Mouse (Mus musculus) thymus, adult 2 months (tissue): ENCODE measurements at regions not wholly inside any gene's neighbourhood (a gene's known extent, or its start where the extent isn't known, plus 50 kb on each side); places are given as distances from the start of the nearest gene placed in this dataset.

Experiments used
- DNase-seq: peaks from one replicate; pipeline ENCODE4 v3.0.0; 2021
- H3K27ac ChIP-seq: fragments of 200-500 bp; 2 replicates; pipeline ENCODE4 v1.5.1; 2012; ENCODE audit warnings: low read length, control low read depth; ENCODE audit not compliant: control insufficient read depth, insufficient read depth
- H3K27me3 ChIP-seq: fragments of 200-500 bp; 2 replicates; pipeline ENCODE4 v1.6.1; 2012; ENCODE audit warnings: mild to moderate bottlenecking, low read length, moderate library complexity, mixed read lengths; ENCODE audit not compliant: control insufficient read depth, insufficient read depth
- H3K36me3 ChIP-seq: fragments of 200-500 bp; 2 replicates; pipeline ENCODE4 v1.6.1; 2012; ENCODE audit warnings: mild to moderate bottlenecking, low read length, moderate library complexity; ENCODE audit not compliant: control insufficient read depth, insufficient read depth
- H3K4me1 ChIP-seq: fragments of 200-500 bp; replicated peaks from 2 replicates; pipeline ENCODE4 v1.6.1; 2012; ENCODE audit warnings: low read length; ENCODE audit not compliant: control insufficient read depth, insufficient read depth
- H3K4me3 ChIP-seq: fragments of 200-500 bp; 2 replicates; pipeline ENCODE4 v1.5.1; 2012; ENCODE audit warnings: mild to moderate bottlenecking, low read length, control low read depth, moderate library complexity; ENCODE audit not compliant: control insufficient read depth, insufficient read depth
- CTCF ChIP-seq: fragments of 200-500 bp; IDR thresholded peaks from 2 replicates; pipeline ENCODE4 v1.5.1; 2012; ENCODE audit warnings: mild to moderate bottlenecking, control low read depth, low read length, moderate library complexity, borderline replicate concordance; ENCODE audit not compliant: control insufficient read depth, poor library complexity, insufficient read depth; ENCODE audit errors: extremely low read depth
- POLR2A ChIP-seq: fragments of 200-500 bp; IDR thresholded peaks from 2 replicates; pipeline ENCODE4 v1.6.1; 2012; ENCODE audit warnings: mild to moderate bottlenecking, low read length, control low read depth, moderate library complexity; ENCODE audit not compliant: control insufficient read depth, poor library complexity, insufficient read depth; ENCODE audit errors: extremely low read depth
- WGBS: fragments of 180-500 bp; shearing (Covaris S2); methylation state at CpG from one replicate; pipeline ENCODE4 v1.1.7; 2018; 5-methylcytosine and 5-hydroxymethylcytosine counted together

DNA sequence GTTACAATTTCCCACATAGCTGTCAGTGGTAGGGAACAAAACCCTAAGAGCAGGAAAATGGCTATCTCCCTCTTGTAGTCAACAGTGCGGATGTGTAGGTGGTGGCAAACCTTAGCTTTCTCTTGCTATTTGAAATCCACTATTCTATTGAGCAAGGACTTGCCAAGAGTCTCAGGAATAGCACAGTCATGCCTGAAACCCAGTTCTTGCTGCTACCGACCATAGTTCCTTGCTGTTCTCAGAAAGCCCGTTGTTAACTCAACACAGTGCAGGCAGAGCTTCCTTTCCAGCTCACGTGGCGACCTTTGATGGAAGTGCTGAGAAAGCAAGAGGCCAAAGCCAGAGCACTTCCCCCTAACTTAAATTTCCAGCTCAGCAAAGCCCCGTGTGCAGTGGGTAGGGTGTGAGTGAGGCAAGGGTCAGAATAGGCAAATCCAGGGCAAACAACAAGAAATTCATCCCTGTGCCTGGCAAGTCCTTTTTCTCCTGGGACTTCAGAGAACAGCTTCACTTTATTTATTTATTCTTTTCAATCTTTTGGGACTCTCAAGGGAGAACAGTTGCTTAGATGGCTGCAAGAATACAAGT, 131.9 kb downstream of the Snx18 start:
- Histone ChIP-seq H3K4me3 (no peak overlapping the region), H3K27me3 (no peaks in the 10 kb centered on the region), H3K36me3 (no peaks in the 10 kb centered on the region), H3K27ac (no peak overlapping the region), H3K4me1 (no peaks in the 10 kb centered on the region)
- no peak for TF ChIP-seq CTCF
- no peak for TF ChIP-seq POLR2A
- WGBS = 27% methylated on average over 6 of the region's 6 CpGs
- DNase-seq = no peak

DNA sequence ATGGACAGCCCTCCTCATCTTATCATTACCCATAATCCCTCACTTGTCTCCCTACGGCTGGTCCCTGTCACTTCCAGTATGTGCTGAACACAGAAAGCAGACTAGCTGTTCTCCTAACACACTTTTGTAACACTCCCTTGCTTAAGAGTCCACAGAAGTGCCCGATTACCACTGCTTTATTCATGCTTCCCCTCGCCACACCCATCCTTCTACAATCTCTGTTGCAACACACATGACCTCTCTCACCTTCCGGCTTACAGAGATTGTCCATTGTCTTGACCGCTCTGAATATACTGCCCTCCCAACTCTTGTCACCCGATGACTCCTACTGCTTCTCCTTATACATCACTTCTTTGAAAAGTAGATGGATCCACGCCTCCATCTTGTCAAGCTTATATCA, 132.9 kb downstream of the Snx18 start:
- DNase-seq = no peak
- TF ChIP-seq POLR2A (no peak), CTCF (no peak)
- 94% methylated on average over 7 of the region's 7 CpGs for WGBS
- H3K4me3 ChIP-seq = no peak overlapping the region
- no peaks in the 10 kb centered on the region for H3K4me1 ChIP-seq
- H3K27ac ChIP-seq = no peak overlapping the region
- H3K27me3 ChIP-seq = no peaks in the 10 kb centered on the region
- H3K36me3 ChIP-seq = no peaks in the 10 kb centered on the region

DNA sequence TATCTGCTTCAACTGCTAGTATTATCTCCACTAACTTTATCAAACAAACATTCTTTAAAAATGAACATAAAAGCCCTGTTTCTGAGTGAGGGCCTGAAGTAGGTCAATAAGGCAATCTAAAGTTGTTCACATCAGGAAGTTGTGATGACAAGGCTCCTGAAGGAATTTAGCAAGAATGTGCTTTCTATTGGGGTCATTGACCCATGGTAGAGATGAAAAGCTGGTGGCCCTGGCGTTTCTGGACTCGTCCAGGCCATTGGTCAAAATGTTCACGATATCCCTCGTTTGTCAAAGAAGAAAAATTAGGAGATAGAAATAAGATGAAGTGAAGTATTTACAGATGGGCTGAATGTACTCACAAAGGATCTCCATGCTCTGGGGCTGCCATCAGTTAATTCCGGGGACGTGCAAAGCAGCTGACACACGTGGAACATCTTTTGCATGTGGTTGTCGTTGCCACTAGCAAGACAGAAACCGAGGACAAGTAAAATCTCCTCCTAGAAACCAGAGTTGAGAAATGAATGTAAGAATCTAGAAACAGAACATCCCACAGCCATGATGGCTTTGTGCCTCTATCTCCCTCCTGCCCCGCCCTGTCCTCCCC, 134.1 kb downstream of the Snx18 start:
- no peak for TF ChIP-seq POLR2A
- TF ChIP-seq CTCF = no peak
- no peak overlapping the region for H3K27ac ChIP-seq
- H3K4me1 ChIP-seq = no peaks in the 10 kb centered on the region
- no peaks in the 10 kb centered on the region for H3K27me3 ChIP-seq
- no peak overlapping the region for H3K4me3 ChIP-seq
- 95% methylated on average over 10 of the region's 10 CpGs for WGBS
- no peaks in the 10 kb centered on the region for H3K36me3 ChIP-seq
- DNase-seq = no peak

DNA sequence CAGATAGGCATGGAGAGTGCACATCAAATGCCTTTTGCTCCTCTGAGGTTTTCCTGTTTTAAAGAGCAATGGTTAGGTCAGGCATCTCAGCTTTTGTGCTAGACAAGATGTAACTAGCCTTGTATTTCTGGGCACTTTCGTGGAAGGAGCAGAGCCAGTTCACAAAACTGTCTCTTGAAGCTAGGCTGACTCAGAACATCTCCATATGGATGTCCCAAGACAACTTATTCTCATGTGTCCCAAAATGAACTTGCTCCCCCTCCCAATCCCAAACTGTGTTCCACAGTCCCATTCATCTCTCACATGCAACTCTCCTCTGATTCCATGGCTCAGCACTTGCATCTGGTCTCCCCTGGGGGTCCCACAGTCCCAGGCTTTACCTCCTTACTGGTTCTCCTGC, 135.5 kb downstream of the Snx18 start:
- no peak for DNase-seq
- Histone ChIP-seq H3K27me3 (no peaks in the 10 kb centered on the region), H3K36me3 (no peaks in the 10 kb centered on the region), H3K4me3 (no peak overlapping the region), H3K4me1 (no peaks in the 10 kb centered on the region), H3K27ac (no peak overlapping the region)
- TF ChIP-seq CTCF = no peak
- TF ChIP-seq POLR2A = no peak
- WGBS = 48% methylated on average over 1 of the region's 1 CpGs

DNA sequence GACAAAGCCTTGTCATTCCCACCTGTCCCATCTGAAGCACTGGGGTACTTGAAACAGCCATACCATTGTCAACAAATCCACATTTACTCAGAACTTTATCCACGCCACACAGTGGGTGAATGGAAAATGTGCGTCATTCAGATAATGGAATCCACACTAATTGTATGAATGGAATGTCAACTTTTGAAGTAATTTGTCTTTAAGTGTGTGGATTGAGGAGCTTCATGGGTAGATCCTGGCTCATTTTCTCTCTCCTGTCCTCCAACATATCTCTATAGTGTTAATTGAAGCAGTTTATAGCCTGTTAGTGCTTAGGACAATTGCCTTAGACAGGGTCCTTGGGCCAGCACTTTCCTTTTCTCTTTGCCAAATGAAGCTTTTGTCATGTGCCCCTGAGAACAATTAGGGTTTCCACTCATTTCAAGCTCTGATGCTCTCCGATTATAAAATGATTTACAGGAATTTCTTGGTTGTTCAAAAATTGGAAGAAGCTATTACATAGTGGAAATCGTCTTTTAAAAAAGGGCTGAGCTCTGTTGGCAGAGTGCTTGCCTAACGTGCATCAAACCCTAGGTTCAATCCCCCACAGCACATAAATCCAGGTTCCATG, 140.4 kb downstream of the Snx18 start:
- TF ChIP-seq POLR2A = no peak
- no peak for TF ChIP-seq CTCF
- no peak overlapping the region for H3K4me3 ChIP-seq
- H3K36me3 ChIP-seq = no peaks in the 10 kb centered on the region
- no peak overlapping the region for H3K27ac ChIP-seq
- H3K27me3 ChIP-seq = no peaks in the 10 kb centered on the region
- 94% methylated on average over 5 of the region's 5 CpGs for WGBS
- no peaks in the 10 kb centered on the region for H3K4me1 ChIP-seq
- DNase-seq = no peak

DNA sequence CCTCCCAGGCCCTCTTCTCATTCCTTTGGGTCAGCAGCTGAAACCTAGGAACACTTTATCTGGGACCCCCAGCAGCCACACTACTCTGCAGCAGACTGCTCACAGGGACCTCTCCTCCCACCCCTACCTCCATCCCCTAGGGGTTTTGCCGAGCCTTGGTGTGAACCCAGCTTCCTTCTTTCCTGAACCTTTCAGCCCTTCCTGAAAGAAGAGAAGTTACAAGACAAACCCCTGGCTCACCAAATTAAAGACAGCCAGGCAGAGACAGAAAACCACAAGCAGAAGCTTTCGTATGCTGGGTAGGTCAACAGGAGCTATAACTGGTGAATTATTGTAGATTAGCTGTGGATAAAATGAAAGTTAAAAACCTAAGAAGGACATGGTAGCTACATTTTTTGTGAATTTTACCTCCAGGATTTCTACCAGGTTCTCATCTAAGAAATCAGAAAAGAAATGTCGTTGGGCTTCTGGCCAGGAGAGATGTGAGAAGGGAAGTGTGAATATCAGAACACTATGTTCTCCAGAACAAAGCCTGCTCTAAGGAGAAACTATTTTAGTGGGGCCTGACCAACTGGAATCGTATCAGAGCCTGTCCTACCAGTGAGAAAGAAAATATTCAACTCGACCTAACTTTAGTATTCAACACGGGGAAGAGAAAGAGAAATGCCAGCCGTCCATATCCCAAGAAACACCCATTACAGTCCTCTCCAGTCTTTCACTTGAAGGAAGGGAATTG, 147.4 kb downstream of the Snx18 start:
- Histone ChIP-seq H3K4me3 (no peak overlapping the region), H3K36me3 (no peaks in the 10 kb centered on the region), H3K4me1 (no peaks in the 10 kb centered on the region), H3K27ac (no peak overlapping the region), H3K27me3 (no peaks in the 10 kb centered on the region)
- no peak for DNase-seq
- TF ChIP-seq CTCF = no peak
- no peak for TF ChIP-seq POLR2A
- WGBS = 41% methylated on average over 7 of the region's 7 CpGs
